Mouse (Mus musculus) spleen, postnatal 36 days (tissue): ENCODE results near the gene Rnf224.

Experiments used
- DNase-seq, 2 experiments: peaks; one replicate each; pipeline ENCODE4 v3.0.0; 2022; ENCODE audit warnings: low spot score in 2 of 2, mixed read lengths in 1 of 2

Gene Rnf224

DNA sequence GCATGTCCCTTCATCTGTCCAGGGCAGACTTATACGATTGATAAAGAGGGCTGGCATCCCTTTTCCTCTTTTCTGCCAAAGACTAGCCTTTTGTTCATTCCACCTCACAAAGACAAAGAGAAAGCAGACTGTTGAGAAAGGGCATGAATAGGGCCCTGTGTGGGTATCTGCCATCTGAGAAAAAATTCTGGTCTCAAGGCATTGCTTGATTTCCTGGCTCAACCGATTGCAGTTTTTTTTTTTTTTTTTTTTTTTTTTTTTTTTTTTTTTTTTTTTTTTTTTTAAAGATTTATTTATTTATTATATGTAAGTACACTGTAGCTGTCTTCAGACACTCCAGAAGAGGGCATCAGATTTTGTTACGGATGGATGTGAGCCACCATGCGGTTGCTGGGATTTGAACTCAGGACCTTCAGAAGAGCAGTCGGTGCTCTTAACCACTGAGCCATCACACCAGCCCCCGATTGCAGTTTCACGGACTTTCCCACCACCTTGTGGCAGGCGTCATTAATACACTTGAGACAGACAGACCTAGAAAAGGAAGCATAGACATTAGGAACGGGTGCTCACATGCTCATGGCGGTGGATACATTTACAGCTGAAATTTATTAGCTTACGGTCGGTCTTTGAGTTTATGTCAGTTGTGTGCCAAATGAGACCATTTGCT lies 20.0 kb upstream of the Rnf224 start:
- peak; percentile 66 to 73 for DNase-seq

DNA sequence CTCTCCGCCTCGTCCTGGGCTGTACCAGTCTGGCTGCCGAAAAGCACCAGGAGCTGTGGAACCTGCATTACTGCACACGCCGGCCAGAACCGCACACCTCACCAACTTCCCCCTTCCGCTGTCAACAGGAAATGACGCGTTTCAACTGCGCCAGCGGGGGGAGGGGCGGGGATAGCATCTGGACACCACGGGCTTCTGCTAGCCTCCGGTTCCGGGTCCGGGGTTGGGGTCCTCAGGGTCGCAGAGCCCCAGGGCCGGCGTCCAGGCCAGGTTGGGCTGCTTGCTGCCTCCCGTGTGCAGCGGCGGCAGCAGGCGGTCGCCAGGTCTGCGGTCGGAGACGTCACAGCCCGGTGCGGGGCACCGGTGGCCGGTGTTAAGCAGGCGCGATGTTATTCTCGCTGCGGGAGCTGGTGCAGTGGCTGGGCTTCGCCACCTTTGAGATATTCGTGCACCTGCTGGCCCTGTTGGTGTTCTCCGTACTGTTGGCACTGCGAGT lies 18.7 kb upstream of the Rnf224 start, which contains the start of gene Tmem203:
TSS of gene Tmem203 (plus strand) at position 156 of the 496 bp plus-strand sequence.
- DNase-seq, result peak; percentile 82 to 85

DNA sequence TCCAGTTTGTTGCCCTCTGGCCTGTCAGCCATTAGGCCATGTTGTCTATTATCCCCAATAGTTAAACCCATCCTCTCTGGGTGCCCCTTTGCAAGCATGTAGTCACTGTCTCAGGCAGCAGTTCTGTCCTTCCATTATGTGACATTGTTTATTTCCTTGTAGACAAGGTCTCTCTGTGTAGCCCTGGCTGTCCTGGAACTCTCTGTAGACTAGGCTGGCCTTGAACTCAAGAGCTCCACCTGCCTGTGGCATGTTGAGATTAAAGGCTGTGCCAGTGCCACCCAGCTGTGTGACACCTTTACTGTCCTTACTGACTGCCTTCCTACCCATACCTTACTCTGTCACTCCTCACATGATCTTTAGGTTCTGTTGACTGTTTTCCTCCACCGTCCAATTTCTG lies 15.7 kb upstream of the Rnf224 start:
- DNase-seq, result no peak

DNA sequence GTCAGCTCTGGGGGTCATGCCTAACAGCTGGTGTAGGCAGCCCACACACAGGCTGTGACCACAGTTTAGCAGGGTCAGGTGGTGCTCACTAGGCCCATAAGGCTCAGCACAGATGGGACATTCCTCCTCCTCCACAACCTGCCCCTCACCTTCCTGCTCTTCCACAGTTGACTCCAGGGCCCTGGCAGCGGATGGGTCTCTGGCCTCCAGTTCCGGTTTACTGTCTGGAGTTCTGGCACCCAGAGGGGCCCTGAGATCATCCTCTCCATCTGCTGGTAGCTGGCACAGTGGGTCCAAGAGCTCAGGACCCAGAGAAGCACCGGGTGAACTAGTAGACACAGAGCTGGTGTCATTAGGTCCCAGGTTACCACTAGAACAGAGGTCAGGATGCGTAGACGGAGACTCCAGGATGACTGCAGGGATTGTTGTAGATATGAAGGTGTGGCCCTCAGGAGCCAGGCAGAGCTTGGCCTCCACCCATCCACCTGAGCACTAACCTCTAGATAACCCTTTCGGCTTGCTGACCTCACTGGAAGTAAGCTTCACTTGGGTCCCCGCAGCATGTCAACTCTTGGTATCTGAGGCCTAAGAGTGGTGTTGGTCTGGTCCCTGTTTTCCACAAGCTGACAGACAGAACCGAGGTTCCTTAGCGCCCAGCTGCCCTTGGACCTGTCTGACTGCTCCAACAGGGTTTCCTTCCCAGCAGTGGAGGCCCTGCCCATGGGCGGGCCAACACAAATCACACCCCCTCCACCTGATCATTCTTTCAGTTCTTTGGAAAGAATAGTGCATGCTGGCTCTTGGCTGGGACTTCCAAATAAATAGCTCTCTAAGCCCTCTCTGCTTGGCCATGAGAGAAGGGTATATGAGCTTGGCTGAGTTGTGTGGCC lies 9.8 kb upstream of the Rnf224 start, which contains the start of gene AL732309.1:
TSS of gene AL732309.1 (minus strand) at position 681 of the 890 bp plus-strand sequence.
- no peak for DNase-seq

DNA sequence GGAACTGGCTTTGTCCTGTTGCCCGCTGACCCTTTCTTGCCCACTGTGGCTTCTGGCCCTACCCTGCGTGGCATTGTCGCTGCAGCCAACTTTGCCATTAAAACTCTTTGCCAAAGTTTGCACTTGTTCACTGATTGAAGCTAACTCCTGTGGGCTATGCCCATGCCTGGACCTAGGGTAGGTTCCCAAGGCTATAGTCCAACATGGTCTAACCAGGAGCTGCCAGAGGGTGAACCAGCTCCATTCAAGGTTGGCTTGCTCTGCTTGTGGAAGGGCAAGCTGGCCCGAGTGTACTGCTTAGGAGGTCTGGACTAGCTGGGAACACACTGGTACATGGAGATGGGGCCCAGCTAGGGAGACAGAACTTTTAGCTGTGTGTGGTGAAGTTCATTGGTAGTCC lies 7.6 kb upstream of the Rnf224 start:
- no peak for DNase-seq

DNA sequence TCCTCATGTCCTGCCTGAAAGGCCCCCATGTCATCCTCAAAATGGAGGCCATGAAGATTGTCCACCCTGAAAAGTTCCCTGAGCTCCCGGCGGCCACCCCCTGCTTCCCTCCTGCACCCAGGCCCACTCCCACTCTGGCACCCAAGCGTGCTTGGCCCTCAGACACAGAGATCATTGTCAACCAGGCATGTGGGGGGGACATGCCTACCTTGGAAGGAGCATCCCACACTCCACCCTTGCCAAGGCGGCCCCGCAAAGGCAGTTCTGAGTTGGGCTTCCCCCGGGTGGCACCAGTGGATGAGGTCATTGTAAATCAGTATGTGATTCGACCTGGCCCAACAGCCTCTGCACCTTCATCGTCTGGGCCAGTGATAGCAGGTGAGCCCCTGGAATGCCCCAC lies 6.8 kb upstream of the Rnf224 start:
- no peak for DNase-seq

DNA sequence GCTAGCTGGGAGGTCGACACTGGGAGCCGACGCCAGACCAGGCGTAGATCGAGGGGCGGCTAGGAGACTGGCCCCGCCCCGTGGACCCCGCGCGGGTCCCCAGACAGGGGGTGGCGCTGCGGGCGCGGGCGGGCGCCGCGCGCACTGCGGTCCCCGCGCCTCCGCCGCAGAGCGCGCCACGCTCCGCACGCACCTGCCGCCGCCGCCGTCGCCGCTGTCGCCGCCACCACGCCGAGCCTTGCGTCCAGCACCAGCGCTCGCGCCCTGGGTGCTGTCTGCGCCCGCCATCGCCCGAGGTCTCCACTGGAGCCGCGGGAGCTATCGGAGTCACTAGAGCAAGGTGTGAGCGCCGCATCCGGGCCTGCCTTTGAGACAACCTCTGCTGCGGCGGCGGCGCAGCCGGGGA lies 5.5 kb upstream of the Rnf224 start, which contains the start of the genes Rnf208 and Cysrt1:
TSS of gene Rnf208 (plus strand) at position 155 of the 406 bp plus-strand sequence.
TSS of gene Cysrt1 (minus strand) at position 352 of the 406 bp plus-strand sequence.
- DNase-seq, result no peak

DNA sequence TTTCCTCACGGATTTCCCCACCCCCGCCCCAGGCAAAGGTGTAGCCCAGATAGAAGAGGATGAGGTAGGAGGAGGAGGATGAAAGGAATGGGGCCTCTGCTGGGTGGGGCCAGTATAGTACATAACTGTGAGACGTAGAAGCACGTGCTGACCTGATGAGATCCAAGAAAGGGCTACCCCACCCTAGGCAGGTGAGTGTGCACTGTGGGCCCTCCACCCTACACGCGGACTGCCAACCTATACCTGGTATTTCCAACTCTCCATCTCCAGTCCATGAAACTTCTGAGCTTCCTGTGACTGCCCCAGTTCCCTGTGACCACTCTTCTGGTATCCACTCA lies 4.8 kb upstream of the Rnf224 start:
- no peak for DNase-seq

DNA sequence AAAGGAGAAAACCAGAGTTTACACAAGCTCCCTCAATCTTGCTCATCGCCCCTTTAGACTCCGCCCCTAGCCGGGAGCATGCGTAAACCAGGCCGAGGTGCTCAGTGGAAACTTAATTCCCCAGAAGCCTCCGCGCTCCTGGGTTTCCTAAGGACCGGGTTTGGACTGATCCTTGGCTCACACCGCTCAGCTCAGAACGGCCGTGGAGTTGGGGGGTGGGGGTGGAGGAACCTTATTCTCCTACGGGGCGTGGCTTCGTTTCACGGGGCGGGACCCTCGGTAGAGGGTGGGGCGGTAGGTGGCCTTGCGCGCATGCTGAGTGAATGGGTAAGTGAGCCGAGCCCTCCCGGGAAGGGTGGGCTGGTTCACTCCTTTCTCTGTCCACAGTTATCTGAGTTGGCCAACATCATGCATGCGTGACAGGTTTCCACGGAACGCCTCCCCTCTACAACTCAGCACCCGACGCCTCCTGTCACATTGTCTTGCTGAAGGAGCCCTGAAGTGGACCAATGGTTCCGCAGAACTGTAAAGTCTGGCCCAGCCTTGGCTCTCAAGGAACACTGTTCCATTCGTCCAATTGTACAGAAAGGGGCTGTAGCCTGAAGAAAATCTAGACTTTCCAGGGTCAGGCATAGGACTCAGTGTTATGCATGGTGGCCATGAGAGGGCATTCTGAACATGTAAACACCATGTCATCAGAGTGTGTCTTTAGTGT lies 4.3 kb upstream of the Rnf224 start:
- peak; percentile 35 to 49 for DNase-seq

DNA sequence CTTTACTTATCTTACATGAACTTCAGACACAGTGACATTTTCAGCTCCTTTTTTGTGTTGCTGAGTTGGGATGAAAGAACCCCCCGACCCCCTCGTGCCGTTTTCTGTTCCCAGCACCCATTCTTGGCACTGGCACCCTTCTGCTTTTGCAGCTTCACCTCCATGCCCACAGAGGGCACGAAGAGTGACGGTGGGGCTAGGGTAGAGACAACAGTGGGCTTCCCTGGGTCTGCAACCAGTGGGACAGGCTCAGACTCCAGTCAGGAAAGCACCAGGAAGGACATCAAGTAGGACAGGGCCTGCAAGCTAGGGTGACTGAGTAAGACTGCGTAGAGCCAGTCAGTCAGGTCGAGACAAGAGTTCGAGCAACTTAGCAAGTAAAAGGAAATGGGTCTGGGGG lies 3.7 kb upstream of the Rnf224 start:
- DNase-seq, result no peak

DNA sequence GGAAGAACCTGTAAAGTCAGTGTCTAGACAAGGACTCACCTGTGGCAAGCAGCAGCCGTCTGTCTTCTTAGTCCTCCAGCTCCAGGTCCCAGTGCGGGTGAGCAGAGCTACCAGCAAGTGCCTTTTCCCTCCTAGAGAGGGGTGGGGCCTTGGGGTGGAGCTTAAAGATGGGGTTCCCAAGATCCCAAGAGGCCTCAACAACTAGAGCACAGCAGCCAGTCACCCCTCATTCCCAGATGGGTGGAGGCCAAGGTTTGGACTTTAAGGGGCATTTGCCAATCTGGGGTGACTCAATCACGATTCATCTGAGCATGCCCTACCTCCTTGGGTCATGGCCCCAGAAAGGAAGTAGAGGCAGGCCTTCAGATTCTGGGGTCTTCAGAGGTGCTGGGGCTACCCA lies 3.2 kb upstream of the Rnf224 start:
- no peak for DNase-seq

DNA sequence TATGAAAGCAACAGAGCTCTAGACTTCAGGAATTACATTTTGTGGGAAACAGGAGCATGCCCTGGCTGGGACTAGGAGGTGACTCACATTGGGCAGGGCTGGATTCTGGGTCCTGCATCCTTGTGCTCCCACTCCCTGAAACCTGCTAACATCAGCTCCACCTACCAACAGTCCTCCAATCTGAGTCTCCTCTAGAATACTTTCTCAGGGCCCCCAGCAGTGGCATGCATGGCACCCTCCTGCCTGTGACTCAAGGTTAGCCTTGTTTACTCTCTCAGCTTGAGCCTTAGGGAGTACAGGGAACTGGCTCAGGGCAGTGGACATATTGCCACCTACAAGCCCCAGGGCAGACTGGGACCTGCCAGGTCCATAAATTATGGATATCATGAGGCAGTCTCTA lies 1.5 kb upstream of the Rnf224 start:
- no peak for DNase-seq

DNA sequence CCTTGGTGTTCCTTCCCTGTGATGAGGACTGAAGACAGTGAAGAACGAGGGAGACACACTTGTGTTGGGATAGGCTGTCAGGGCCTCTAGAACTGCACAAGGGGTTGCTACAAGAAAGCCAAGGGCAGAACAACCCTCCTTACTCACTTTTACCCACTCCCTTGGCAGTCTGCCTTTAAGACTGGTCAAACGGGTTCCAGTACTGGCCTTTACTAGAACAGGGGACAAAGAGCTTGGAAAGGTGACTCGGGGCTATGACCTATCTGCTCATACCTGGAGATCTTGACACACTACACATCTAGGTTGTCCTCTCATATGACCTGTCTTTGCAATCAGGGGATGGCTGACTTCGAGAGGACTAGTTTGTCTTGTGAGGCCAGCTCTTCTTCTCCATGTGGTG lies 935 bp upstream of the Rnf224 start:
- DNase-seq, result no peak

DNA sequence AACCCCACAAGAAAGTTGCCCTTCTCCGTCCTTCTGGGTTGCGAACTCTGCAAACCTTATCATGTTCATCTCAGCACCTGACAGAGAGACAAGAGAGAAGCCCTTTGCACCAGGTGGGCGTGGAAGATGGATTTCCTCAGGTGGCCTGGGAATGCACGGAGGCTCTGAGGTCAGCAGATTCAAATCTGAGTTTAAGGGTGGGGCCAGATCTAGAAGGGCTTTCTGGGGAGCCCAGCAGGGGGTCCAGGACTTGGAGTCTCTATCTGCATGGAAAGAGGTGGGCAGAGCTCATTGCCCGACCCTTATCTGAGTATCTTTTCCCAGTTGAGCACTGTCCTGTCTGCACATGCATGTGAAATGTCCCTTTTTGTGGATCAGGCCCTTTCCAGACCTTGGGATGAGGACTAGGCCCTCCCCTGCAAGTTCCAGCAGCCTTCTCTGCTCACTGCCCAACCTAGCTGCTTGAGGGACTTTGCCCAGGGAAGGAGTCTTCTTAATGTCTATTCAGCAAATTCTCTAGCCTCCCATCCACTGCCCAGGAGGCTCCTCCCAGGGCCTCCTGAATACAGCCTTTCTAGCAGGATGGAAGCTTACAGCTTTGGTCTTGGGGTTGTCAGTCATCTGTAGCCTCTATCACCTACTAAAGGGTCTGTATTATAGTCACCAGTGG lies 1.9 kb downstream of the Rnf224 start:
- no peak for DNase-seq

DNA sequence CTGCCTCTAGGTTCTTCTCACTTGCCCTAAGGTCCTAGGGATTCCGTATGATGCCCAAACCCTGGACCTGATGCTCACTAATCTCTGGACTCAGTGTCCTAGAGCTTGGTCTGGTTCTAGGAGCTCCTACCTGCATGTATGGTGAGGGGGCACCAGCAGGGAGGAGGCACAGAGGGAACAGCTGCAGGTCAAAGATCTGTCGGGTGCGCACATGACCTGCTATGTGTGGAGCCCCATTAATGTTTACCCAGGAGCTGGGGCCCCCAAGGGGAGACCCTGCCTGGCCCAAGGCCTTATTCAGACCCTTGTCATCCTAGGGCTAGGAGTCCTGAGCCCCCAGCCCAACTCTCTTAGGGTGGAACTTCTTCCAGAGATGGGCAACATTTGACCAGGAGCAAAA lies 2.5 kb downstream of the Rnf224 start, which contains the start of gene Slc34a3:
TSS of gene Slc34a3 (minus strand) at position 315 of the 400 bp plus-strand sequence.
- no peak for DNase-seq

DNA sequence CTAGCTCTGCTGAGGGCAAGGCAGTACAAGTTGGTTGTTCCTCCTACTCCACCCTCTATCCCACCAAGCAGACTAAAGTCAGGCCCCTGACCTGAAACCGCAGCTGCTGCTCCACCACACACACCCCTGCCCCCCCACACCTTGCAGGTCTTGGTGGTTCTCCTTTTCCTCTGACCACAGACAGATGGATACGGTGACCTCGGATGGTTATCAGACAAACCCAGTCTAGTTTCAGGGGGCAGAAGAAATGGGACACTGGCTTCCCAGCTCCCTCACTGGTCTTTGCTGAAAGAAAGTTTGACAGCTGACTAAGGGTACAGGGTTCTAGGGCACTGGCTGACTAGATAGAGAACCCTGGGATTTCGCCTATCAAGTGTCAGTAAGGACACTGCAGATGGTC lies 3.2 kb downstream of the Rnf224 start:
- no peak for DNase-seq

DNA sequence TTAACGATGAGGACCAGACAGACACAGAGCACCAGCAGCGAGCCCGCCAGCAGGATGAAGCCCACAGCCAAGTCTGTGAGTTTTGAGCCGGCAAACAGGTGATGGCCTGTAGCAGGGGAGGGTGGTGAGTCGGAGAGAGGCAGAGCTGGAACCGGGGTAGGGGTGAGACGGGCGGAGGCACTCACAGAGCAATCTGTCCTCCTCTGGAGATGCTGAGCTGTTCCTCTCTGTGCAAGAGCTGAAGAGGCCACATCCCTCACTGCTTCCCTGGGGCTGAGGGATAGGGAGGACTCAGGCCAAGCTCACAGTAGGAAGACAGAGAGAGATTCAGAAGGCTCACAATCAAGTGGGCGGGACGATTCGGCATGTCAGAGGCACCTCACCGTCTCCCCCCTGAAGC lies 5.5 kb downstream of the Rnf224 start:
- DNase-seq, result no peak

DNA sequence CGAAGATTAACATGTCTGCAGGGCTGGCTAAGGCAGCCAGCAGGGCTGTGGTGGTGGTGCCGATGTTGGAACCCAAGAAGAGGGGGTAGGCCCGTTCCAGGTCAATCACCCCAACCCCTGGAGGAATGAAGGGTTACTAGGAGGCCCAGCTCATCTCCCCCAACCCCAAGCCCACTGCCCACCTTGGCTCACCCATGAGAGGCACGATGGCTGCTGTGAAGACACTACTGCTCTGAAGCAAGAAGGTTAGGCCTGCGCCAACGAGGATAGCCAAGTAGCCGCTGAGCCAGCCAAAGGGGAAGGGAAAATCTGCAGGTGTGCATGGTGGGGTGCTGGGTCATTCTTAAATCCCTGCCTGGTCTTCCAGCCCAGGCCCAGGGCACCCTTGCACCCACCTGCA lies 6.0 kb downstream of the Rnf224 start:
- no peak for DNase-seq

DNA sequence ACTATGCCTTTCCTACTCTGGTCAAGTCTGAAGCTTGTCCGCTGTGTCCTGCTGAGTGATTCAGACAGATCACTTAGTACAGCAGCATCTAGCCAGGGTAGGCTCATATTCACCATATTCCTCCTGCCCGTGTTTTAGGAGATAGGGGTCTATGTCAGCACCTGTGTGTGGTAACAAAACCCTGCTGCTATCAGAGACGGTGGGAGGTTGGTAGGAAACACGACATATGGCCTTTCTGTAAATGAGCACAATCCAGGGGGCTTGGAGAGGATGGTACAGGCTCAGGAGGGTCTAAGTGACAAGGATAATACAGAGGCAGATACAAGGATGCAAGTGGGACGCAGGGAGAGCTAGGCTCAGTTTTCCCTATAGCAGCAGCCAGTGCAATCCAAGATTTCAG lies 7.0 kb downstream of the Rnf224 start:
- DNase-seq, result no peak

DNA sequence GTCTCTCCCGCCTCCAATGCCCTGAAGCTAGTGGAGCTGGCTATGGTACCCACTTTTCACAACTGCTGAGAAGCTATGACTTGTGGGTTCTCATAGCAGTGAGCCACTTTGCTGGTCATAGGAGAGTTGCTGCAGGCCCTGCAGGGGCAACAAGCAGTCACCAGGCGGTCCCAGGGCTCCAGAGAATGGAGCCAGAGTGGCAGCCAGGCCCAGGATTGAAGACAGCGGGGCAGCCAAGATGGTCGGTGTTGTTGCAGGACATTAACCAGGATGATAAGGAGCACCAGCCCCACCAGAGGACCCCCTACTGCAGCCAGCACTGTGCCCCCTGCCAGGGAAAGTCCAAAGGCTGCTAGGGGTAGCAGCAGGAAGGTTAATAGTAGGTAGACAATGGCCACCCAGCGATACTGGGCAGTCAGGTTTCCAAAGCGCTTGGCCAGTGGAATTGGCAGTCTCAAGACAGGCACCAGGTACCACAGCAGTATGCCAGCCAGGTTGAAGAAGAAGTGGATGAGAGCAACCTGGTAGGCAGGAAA lies 7.5 kb downstream of the Rnf224 start:
- DNase-seq, result no peak

DNA sequence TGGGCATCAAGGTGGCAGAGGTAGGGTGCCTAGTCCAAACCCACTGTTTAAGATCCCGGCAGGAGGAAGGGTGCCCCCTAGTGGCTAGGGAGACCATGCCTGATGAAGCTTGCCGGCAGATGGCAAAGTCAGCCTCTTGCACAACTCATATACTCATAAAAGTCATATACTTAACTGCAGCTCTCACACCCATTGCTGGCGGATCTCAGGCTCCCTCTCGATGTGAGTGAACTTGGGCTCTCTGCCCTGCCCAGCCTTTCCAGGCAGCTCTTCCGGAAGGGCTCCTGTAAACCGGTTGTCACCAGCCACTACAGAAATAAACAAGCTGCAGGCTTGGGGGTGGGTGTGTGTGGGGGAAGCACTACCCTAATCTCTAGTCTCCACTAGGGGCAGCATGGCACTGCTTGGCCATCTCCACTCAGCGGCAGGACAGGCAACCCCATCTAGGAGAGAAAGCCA lies 8.1 kb downstream of the Rnf224 start:
- DNase-seq, result peak; percentile 85 to 88
